Mouse (Mus musculus) kidney, adult 2 months (tissue): ENCODE measurements around the gene Bmpr1a.

ENCODE experiments used
- CTCF ChIP-seq: fragments of 200-500 bp; conservative IDR thresholded peaks from 2 replicates; pipeline ENCODE4 v1.5.1; 2011; ENCODE audit warnings: low read depth, mild to moderate bottlenecking, control low read depth, low read length, moderate library complexity, mixed read lengths; ENCODE audit not compliant: insufficient read depth, insufficient read length
- POLR2A ChIP-seq: fragments of 200-500 bp; IDR thresholded peaks from one replicate; pipeline ENCODE4 v1.6.1; 2011; ENCODE audit warnings: low read depth, low read length, control low read depth

DNA sequence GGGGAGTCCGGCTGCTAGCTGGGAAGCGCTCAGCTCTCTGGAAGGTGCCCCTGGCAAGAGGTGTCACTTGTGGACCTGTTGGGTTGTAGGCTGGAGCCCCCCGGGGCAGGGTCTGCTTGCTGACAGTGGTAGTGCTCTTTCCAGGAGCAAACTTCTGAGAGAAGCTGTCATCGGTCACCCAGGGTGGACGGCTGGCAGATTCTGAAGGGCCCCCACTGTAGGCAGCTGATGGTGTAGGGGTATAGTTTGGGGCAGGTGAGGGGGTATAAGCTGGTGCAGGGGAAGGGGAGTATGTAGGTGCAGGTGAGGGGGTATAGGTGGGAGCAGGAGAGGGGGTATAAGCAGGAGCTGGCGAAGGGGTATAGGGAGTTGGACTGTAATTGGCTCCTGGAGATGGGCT is 40.9 kb upstream of the Bmpr1a start:
- TF ChIP-seq POLR2A: no peak
- no peak for TF ChIP-seq CTCF
